Mouse (Mus musculus): Measurements from ENCODE around the gene Slc16a5. TPM values are rescaled to one million over a fixed set of nuclear protein-coding genes. Genes with fewer than 3 reads are reported as not detected.

The Slc16a5 gene
- total RNA-seq (2021): not detected
- polyA plus RNA-seq (2012; rRNA removed): 0.06 and 0.18 TPM in 2 replicates
- long read RNA-seq: 0 reads

DNA sequence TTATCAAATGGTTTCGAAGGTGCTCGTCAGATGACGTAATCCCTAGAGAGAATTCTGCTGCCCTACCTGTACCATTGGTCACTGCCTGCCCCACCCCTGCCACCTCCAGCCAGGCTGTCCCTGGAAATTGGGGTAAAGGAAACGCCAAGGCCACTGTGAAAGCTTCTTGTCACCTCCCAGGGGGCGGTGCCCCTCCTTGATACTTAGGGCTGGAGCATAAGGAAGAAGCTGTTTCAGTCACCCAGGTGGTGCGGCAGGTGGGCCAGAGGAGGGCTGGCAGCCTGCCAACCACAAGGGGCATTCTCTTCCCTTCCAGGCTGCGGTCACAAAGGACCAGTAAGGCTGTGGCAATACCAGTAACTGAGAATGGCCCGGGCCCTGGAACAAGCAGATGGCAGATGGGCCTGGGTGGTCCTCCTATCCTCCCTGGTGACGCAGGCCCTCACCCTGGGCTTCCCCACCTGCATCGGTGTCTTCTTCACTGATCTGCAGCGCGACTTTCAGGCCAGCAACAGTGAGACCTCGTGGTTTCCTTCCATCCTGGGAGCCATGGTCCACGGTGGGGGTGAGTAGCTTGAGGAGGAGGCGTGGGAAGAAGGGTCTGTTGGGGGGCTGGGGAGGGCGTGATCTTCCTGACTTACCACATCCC, at the start of gene Slc16a5:
TSS of gene Slc16a5 (plus strand) at position 232 of the 649 bp plus-strand sequence.
- Histone ChIP-seq H3K79me2 (replicated peaks; ENCODE audit: control insufficient read depth, insufficient read depth, low read length) (no peaks in the 10 kb centered on the region), H3K27ac (no peak within 1 kb of the TSS), H3K36me3 (ENCODE audit: control insufficient read depth, insufficient read depth, low read length) (no peaks in the 10 kb centered on the region), H3K27me3 (ENCODE audit: control insufficient read depth, insufficient read depth, low read length) (no peaks in the 10 kb centered on the region), H3K4me3 (no peak within 1 kb of the TSS), H3K9ac (ENCODE audit: low read depth, low read length) (no peak within 1 kb of the TSS), H3K4me1 (ENCODE audit: control insufficient read depth, insufficient read depth, low read length) (no peaks in the 10 kb centered on the region; the same call in 1 of the 2 replicates)
- no peak for DNase-seq
- intact Hi-C loops (cut with DNase I): no loop called here
- WGBS: 84% methylated on average over 16 of the region's 16 CpGs
- no peak for TF ChIP-seq CTCF (IDR thresholded peaks at IDR 0.05)
- no peak for TF ChIP-seq POLR2A (IDR thresholded peaks at IDR 0.05; ENCODE audit: insufficient read depth, low read depth, low read length)
- no peak for TF ChIP-seq EP300 (IDR thresholded peaks at IDR 0.05; ENCODE audit: insufficient read depth, low read depth, low read length)

DNA sequence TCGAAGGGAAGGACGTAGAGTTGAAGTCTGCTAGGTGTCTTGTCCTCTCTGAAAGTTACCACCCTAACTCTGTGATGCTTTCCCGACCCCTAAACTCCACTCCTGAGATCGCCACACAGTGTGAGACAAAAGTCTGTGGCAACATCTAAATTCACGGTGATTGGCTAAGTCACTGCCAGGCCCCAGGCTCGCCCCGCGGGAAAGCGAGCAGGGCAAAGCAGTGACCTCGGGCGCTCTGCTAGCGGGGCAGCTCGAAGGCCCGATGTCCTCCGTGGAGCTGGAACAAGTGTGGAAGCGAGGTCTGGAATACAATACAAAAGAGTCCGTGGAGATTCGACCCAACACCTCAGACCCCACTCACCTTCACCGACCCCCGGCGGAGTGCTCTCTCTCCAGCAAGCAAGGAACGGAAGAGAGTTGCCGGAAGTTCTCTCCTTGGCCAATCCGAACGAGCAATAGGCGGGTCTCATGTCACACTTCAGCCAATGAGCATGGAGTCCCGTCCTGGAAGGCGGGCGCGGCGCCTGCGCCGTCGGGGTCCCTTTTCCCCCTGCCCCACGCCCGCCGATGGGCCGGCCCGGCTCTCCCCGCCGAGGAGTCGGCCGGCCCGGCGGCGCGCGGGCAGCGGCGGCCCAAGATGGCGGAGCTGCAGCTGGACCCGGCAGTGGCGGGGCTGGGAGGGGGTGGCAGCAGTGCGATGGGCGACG, 42.6 kb upstream of the Slc16a5 start, which contains the start of the genes Atp5h and Kctd2:
TSS of gene Atp5h (minus strand) at position 432 of the 707 bp plus-strand sequence.
TSS of gene Kctd2 (plus strand) at position 598 of the 707 bp plus-strand sequence.
- Histone ChIP-seq H3K79me2 (replicated peaks; ENCODE audit: control insufficient read depth, insufficient read depth, low read length) (no peaks in the 10 kb centered on the region), H3K4me1 (ENCODE audit: control insufficient read depth, insufficient read depth, low read length) (peaks cover 10% of the 10 kb centered on the region), H3K27ac (peak within 1 kb of the TSS; percentile 98), H3K4me3 (peak within 1 kb of the TSS; percentile 85), H3K9ac (ENCODE audit: low read depth, low read length) (peak within 1 kb of the TSS; percentile 89), H3K27me3 (ENCODE audit: control insufficient read depth, insufficient read depth, low read length) (no peaks in the 10 kb centered on the region), H3K36me3 (ENCODE audit: control insufficient read depth, insufficient read depth, low read length) (peaks cover 18% of the 10 kb centered on the region)
- DNase-seq: peak; percentile 95 to 97
- intact Hi-C loops (cut with DNase I): no loop called here
- 2% methylated on average over 56 of the region's 56 CpGs for WGBS
- TF ChIP-seq POLR2A (IDR thresholded peaks at IDR 0.05; ENCODE audit: insufficient read depth, low read depth, low read length) (peak; percentile 97), EP300 (IDR thresholded peaks at IDR 0.05; ENCODE audit: insufficient read depth, low read depth, low read length) (0 out of 2 replicates have a peak, but pooled peaks have one; percentile 21), CTCF (IDR thresholded peaks at IDR 0.05) (no peak)

DNA sequence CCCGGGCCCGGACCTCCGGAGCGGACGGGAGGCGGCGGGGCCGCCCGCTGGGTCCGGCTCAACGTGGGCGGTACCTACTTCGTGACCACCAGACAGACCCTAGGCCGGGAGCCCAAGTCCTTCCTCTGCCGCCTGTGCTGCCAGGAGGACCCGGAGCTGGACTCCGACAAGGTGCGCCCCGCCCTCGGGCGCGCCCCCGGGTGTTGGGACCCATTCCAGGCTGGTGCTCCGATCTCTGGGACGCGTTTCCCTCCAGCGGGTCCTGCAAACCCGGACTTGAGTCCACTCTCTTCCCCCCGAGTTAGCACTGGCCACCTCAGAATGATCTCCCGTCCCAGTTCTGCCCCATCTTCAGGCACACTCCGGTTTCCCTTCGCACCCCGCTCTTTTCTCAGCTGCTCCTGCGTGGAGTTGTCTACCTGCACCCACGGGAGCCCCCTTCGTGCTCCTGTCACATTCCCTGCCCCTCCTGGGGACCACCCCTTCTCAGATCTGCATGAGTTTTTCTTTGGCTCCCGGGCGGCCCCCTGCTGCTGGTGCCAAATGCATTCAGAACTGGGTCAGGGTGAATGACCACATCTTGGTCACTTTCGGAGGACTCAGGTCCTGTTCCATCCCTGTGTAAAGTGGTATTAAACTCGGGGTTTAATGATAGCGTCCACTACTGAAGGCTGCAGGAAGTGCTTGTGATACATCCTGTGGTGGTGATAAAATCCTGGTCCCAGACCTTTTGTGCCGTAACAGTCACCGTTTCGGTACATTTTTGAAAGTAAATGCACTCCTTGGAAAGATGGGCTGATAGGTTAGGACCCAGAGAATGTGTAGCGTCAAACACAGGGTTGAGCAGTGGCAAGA, 41.7 kb upstream of the Slc16a5 start:
- peak overlapping the region; percentile 84 for H3K9ac ChIP-seq (ENCODE audit: low read depth, low read length)
- H3K27me3 ChIP-seq (ENCODE audit: control insufficient read depth, insufficient read depth, low read length): no peaks in the 10 kb centered on the region
- peak overlapping the region; percentile 85 for H3K4me3 ChIP-seq
- TF ChIP-seq CTCF (IDR thresholded peaks at IDR 0.05) (peak; percentile 3; the same call in 1 of the 2 replicates), POLR2A (IDR thresholded peaks at IDR 0.05; ENCODE audit: insufficient read depth, low read depth, low read length) (no peak)
- peaks cover 14% of the 10 kb centered on the region for H3K36me3 ChIP-seq (ENCODE audit: control insufficient read depth, insufficient read depth, low read length)
- 1% methylated on average over 45 of the region's 45 CpGs for WGBS
- intact Hi-C loops (cut with DNase I): no loop called here
- peak overlapping the region; percentile 98 for H3K27ac ChIP-seq
- DNase-seq: peak; percentile 80
- H3K4me1 ChIP-seq (ENCODE audit: control insufficient read depth, insufficient read depth, low read length): peaks cover 9% of the 10 kb centered on the region
- no peaks in the 10 kb centered on the region for H3K79me2 ChIP-seq (replicated peaks; ENCODE audit: control insufficient read depth, insufficient read depth, low read length)

DNA sequence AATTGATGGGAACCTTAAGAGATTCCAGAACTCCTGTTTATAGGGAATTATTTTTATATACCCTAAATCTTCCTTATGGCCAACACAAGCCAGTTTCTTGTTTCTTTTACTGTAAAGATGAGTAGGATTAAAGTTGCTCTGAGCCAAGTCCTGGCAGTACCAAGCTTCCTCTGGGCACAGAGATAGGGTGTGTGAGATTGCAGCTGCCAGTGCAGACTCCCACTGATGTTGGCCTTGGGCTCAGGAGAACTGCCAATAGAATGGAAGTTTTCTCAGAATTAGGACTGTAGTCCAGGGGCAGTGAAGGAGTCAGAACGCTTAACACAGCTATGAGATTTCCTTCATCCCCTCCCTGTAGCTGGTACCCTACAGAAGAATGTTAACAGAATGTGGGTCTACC, 40.9 kb upstream of the Slc16a5 start:
- WGBS: 17% methylated on average over 1 of the region's 1 CpGs
- H3K9ac ChIP-seq (ENCODE audit: low read depth, low read length): no peak overlapping the region

DNA sequence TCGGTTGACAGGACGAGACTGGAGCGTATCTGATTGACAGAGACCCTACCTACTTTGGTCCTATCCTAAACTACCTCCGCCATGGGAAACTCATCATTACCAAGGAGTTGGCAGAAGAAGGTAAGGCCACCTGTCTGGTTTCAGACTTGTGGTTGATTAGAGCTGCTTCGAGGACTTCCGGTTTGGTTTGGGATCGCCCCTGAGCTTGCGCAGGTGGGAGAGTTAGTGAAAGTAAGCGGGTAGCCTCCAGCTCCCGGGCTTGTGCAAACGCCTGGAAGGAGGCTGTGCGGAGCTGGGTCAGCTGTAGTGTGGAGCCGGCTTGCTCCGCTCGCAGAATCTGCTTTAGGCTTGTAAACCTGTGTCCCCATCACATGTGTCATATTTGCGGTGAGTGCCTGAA, 40.3 kb upstream of the Slc16a5 start:
- H3K4me3 ChIP-seq: no peak overlapping the region
- no peak overlapping the region for H3K9ac ChIP-seq (ENCODE audit: low read depth, low read length)
- no peak for TF ChIP-seq CTCF (IDR thresholded peaks at IDR 0.05)
- TF ChIP-seq EP300 (IDR thresholded peaks at IDR 0.05; ENCODE audit: insufficient read depth, low read depth, low read length): no peak
- TF ChIP-seq POLR2A (IDR thresholded peaks at IDR 0.05; ENCODE audit: insufficient read depth, low read depth, low read length): no peak
- H3K36me3 ChIP-seq (ENCODE audit: control insufficient read depth, insufficient read depth, low read length): peaks cover 7% of the 10 kb centered on the region
- H3K79me2 ChIP-seq (replicated peaks; ENCODE audit: control insufficient read depth, insufficient read depth, low read length): no peaks in the 10 kb centered on the region
- H3K4me1 ChIP-seq (ENCODE audit: control insufficient read depth, insufficient read depth, low read length): peaks cover 9% of the 10 kb centered on the region
- no peak for DNase-seq
- H3K27me3 ChIP-seq (ENCODE audit: control insufficient read depth, insufficient read depth, low read length): no peaks in the 10 kb centered on the region
- 89% methylated on average over 16 of the region's 16 CpGs for WGBS
- no peak overlapping the region for H3K27ac ChIP-seq
- intact Hi-C loops (cut with DNase I): no loop called here

More for the DNA sequence above, 40.9 kb upstream of the Slc16a5 start:
- H3K4me1 ChIP-seq (ENCODE audit: control insufficient read depth, insufficient read depth, low read length): peaks cover 9% of the 10 kb centered on the region
- intact Hi-C loops (cut with DNase I): no loop called here
- no peak for TF ChIP-seq POLR2A (IDR thresholded peaks at IDR 0.05; ENCODE audit: insufficient read depth, low read depth, low read length)
- TF ChIP-seq CTCF (IDR thresholded peaks at IDR 0.05): no peak
- no peak for TF ChIP-seq EP300 (IDR thresholded peaks at IDR 0.05; ENCODE audit: insufficient read depth, low read depth, low read length)
- H3K27me3 ChIP-seq (ENCODE audit: control insufficient read depth, insufficient read depth, low read length): no peaks in the 10 kb centered on the region
- H3K27ac ChIP-seq: no peak overlapping the region
- no peak for DNase-seq
- peaks cover 12% of the 10 kb centered on the region for H3K36me3 ChIP-seq (ENCODE audit: control insufficient read depth, insufficient read depth, low read length)
- no peaks in the 10 kb centered on the region for H3K79me2 ChIP-seq (replicated peaks; ENCODE audit: control insufficient read depth, insufficient read depth, low read length)
- H3K4me3 ChIP-seq: no peak overlapping the region; the same call in 1 of the 2 replicates
